Mouse (Mus musculus): Measurements from ENCODE around the gene Mrpl9. TPM values are rescaled to one million over a fixed set of nuclear protein-coding genes. Genes with fewer than 3 reads are reported as not detected.

Gene Mrpl9
- polyA plus RNA-seq, 1 experiment, result 52.5 TPM

DNA sequence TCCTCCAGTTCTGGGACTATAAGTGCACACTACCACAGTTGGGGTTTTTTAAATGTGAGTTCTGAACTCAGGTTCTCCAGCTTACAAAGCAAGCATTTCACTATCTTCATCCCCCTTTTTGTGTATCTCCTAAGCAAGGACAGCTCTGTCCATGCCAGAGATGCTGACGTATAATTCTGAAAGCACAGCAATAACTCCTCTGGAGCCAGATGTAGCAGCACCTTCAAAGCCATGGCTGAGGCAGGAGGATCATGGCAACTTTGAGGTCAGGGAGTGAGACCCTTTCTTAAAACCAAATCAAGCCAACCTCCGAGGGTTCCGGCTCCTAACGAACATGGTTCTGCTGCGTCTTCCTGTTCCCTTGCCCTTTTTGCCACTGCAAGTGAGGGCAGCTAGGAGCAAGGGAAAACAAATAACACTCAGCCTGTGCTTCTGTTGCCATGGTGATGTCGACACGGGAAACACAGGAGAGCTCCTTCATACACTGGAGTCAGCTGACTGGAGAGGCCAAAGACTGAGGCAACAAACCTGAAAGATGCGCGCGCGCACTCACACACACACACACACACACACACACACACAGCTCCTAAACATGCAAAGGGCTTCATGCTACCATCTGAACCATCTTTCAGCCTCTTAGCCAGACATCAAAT, 20.9 kb downstream of the Mrpl9 start:
- DNase-seq (ENCODE audit: extremely low spot score in 1 of 2, low spot score in 1 of 2), result no peak

DNA sequence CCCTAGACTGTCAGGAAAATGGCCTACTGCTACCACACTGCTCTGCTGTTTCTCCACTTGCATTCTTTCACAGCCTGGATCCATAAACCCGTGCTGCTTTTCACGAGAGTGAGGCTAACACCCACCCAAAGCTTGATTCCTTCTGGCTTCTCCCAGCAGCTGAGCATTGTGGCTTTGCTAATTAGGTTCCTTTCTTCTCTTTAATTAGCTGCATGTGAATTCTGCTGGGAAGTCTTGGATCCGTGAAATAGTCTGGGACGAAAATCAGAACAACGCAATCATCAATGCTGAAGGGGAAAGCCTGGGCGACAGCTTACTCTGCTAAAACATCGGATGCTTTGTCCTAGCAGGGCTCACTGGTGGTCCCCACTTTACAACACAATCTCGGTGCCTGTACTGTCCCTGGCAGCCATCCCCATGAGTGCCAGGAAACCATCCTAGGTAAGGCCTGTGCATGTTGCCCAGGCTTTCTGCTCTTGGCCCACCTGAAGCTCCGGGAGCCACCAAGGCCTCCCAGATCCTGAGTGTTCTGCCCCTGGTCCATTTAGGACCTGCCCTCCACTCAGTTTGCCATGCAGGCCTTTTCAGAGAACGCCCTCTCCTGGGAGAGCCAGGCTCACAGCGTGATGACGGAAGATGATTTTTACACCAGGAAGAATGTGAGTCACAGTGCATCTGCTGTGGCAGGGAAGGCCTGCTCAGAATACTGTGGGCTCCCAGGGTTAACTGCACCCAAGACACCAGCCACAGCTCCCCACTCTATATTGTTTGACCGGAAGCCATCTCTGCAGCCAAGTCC, 22.7 kb downstream of the Mrpl9 start:
- peak; percentile 66 to 83 for DNase-seq (ENCODE audit: extremely low spot score in 1 of 2, low spot score in 1 of 2)

DNA sequence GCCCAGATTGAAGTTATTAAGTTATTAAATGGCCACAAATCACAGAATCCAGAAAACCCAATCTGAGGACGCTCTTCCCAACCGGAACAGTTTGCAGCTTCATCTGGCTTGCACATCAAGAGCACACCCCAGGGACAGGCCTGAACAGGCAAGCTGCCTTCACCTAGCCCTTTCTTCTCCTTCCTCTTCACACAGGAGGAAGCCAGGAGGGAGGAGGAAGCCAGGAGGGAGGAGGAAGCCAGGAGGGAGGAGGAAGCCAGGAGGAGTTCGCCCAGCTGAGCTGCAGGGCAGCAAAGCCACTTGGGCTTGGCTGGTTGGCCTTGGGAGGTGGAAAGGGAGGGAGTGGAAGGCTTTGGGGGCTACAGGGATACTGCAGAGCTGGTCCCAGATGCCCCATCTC, 25.8 kb downstream of the Mrpl9 start:
- no peak for DNase-seq (ENCODE audit: extremely low spot score in 1 of 2, low spot score in 1 of 2)

DNA sequence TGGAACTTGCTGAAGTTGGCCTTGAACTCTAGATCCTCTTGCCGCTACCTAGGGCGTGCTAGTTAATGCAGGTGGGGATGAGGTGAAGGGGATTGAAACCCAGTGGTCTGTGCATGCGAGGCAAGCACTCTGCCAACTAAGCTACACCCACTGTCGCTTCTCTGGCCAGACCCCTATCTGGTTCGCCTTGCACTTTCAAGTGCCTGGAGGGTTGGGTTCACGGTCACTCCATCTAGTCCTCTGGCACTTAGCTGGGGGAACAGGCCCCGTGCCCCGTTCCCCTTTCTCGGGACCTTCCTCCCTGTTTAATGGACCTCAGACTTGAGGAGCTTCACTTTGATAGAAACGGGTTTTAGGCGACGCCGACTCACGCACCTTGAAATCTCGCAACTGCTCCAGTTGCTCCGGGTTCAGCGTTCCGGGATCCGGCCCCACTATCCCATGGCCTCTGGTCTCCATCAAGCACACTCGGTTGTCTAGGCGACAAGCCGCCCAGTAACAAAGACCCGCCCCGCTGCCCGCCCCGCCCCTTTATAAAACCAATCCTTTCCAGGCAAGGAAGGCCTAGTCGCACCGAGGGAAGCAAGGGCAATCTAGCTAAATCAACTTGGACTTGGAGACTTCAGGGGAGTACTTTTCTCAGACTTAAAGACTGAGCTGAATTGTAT, 29.5 kb downstream of the Mrpl9 start:
- DNase-seq (ENCODE audit: extremely low spot score in 1 of 2, low spot score in 1 of 2), result no peak

GRCm38 (mm10) chr3:94473115-94473505, 30.0 kb downstream of the Mrpl9 start:
- DNase-seq (ENCODE audit: extremely low spot score in 1 of 2, low spot score in 1 of 2), result no peak

GRCm38 (mm10) chr3:94473567-94474232, 30.6 kb downstream of the Mrpl9 start:
- no peak for DNase-seq (ENCODE audit: extremely low spot score in 1 of 2, low spot score in 1 of 2)

GRCm38 (mm10) chr3:94476301-94477035, 33.4 kb downstream of the Mrpl9 start:
- no peak for DNase-seq (ENCODE audit: extremely low spot score in 1 of 2, low spot score in 1 of 2)

DNA sequence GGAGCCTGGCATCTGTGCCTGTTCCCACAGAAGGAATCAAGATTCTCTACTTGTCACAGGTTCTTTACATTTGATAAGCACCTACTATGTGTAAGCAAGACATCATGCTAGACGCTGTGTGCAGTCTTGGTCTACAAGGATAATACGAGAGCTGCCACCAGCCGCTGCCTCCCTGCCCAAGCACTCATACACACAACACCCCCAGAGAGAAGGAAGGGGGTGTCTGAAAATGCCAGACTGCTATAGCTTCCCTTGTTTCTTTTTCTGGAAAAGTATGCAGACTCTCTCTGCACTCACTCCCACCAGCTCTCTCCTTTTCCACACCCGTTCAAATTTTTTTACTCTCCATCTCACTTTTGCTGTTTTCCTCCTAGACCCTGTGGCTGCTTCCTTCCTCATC, 34.3 kb downstream of the Mrpl9 start:
- DNase-seq (ENCODE audit: extremely low spot score in 1 of 2, low spot score in 1 of 2), result peak; percentile 79

DNA sequence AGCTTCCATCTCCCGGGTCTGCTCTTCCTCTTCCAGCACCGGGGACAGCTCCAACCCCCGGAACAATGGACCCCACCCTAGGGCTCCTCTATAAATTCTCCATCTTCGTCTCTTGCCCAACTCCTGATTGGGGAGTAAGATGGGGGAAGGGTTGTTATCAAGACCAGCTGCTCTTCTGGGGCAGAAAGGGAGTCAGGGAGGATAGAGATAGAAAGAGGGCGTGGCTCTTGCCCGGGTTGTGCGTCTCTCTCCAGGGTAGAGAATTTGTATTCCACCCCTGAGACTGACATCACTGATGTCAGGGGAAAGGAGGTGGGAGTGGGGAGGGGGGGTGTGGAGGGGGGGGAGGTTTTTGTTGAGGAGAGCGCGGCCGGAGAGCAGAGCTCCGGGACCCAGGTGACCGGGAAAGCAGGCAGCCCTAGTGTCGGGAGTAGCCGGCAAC, 34.9 kb downstream of the Mrpl9 start, which contains the start of gene Celf3:
Celf3 (plus strand) TSS at position 315 of the 442 bp plus-strand sequence.
- peak; percentile 73 to 88 for DNase-seq (ENCODE audit: extremely low spot score in 1 of 2, low spot score in 1 of 2)

DNA sequence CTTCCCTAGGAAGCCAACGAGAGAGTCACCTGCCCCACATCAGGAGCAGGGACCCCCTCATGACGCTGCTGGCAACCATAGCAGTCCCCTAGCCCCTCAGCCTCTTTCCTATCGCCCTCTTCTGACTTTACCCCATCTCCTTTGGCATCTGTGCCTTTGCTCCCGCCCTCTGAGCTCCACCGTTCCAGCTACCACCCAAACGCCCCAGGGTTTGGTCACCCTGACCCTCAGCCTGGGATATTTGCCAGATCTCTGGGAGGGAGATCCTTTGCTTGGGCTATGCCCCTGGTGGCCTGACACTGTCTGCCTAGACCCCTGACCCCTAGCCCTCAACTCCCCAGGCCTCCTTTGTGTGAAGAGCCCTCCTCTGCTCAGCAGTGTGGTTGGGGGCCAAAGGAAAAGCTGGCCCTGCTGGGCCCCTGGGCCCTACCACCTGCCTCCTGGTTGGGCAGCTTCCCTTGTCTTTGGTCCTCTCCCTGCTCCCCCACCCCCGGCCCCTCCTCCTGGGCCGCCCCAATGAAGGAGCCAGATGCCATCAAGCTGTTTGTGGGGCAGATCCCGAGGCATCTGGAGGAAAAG, 35.6 kb downstream of the Mrpl9 start:
- DNase-seq (ENCODE audit: extremely low spot score in 1 of 2, low spot score in 1 of 2), result no peak

DNA sequence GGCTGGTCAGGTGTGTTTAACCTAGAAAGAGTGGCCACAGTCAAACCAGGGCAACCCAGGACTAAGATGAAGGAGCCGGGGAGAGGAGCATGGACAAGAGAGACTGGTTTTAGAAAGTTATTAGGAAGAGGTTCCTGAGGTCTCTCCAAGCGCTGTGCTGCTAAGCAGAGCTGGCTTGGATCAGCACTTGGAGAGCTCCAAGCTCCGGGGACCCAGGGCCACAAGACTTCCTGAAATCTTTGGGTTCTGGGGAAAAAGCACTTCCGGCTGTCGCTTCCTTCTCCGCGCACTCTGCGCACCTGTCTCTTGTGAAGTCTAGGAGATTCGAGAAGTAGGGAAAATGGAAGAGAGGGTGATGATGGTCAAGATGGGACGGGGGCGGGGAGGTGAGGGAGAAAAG, 36.4 kb downstream of the Mrpl9 start:
- no peak for DNase-seq (ENCODE audit: extremely low spot score in 1 of 2, low spot score in 1 of 2)

GRCm38 (mm10) chr3:94480291-94480884, 37.3 kb downstream of the Mrpl9 start, which contains the start of gene Riiad1:
Riiad1 (minus strand) TSS chr3:94480341.
- no peak for DNase-seq (ENCODE audit: extremely low spot score in 1 of 2, low spot score in 1 of 2)

DNA sequence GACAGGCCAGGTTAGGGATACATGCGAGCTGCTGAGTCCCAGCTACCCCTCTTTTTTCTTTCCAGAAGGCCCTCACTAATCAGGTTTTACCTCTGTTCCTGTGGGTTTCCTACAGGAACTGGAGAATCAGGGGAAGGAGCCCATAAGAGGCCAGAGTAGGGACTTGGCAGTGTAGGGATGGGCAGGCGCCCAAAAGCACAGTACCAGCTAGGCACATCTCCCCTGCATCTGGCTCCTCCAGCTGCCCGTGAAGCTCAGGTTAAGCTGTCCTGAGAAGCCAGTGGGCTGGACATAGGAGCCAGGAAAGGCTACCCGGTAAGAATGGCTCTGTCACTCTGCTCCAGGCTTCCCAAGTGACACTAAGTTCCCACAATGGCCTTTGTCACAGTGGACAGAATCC, 38.3 kb downstream of the Mrpl9 start:
- DNase-seq (ENCODE audit: extremely low spot score in 1 of 2, low spot score in 1 of 2), result no peak

DNA sequence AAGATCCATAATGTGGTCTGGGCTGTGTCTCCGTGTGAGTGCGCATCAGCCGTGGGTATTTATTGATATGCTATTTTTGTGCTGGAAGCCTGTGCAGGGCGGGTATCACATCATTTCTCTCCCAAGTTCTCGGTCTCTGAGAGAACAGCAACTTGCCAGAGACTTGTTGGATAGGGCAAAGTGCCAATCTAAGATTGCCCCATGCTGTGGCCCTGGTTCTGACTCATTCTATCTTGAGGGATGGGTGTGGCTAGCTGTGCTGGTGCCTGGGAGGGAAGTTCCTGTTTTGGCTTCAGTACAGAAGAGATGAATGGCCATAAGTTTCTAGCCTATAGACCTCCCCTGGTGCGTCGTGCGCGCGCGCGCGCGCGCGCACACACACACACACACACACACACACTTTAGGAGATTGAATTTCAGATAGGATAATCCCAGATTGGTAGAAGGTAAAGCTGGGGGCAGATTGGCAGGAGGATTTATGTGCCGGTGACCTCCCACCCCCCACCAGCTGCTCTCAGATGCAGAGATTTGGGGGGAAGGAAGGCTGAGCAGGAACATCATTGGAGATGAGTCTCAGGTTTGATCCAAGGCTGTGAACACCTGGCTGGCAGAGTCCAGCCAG, 39.8 kb downstream of the Mrpl9 start:
- no peak for DNase-seq (ENCODE audit: extremely low spot score in 1 of 2, low spot score in 1 of 2)

DNA sequence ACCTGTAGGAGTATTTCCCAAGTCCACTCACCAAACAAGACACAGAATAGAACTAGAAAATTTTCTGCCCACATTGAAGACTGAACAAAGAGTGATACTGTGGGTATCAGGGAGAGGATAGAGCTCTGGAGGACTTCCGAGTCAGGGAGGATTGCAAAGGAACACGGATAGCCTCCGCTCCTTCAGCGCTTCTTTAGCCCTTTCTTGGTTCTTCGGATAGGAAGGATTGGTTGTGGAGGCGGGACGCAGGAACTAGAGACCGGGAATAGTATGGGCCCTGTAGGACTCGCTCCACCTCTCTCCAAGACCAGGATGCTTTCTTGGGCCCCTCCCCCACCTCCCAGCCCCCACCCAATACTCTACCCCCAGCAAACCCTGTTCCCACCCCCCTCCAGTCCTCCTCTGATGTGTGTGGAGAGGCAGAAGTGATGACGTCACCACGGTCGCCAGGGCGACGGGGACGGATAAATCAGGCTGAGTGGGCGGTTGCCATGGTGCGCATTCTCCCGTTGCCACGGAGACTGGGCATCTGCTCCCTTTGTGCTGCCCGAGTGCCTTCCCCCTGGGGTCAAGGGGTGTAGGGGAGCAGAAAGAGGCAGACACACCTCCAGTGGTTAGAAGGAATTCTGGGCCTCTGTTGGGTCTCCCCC, 40.8 kb downstream of the Mrpl9 start:
- peak; percentile 96 to 98 for DNase-seq (ENCODE audit: extremely low spot score in 1 of 2, low spot score in 1 of 2)

DNA sequence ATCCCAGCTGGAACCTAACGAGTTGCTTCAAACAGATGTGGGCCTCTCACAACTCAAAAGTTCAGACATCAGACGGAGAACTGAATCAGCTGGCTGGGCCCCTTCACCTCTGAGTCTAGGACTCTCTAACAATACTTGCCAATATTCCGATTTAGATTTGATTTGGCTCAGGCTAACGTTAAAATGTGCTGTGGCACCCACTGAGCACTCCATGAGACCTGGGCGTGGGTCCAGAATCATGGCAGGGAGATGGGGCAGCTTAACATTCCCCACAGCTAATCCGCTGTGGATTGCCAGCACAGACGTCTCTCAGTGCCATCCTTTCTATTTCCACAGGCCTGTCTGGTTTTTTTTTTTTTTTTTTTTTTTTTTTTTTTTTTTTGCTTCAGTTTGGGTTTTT, 42.8 kb downstream of the Mrpl9 start:
- no peak for DNase-seq (ENCODE audit: extremely low spot score in 1 of 2, low spot score in 1 of 2)

- DNase-seq (ENCODE audit: extremely low spot score in 1 of 2, low spot score in 1 of 2), result no peak
Observed at GRCm38 (mm10) chr3:94487581-94487980, 44.5 kb downstream of the Mrpl9 start.

DNA sequence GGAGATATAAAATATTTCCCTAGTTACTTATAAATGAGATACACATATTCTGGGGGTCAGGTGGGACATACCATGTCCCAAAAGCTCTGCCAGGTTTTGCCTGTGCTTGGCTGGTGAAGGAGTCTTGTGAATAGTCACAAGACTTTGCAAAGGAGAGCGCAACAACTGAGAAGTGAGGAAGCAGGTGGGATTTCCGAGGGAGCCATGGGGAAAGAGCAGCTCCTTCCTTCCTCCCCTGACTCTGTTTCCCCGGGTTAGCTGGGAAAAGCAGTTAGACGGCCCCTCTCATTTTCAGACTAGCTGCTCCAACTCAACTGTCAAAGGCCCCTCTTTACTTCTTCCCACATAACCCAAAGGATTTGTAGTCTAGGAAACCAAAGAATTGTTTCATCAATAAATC, 54.0 kb downstream of the Mrpl9 start:
- no peak for DNase-seq (ENCODE audit: extremely low spot score in 1 of 2, low spot score in 1 of 2)

Data from frontal cortex, adult 2 months (tissue).